Mouse (Mus musculus) lung, postnatal 25 days (tissue): ENCODE measurements around the gene Ngfr.

Source experiments
- DNase-seq: peaks from one replicate; pipeline ENCODE4 v3.0.0; 2022; ENCODE audit warnings: low spot score

Gene Ngfr

GRCm38 (mm10) chr11:95565327-95565726, 22.2 kb downstream of the Ngfr start:
- no peak for DNase-seq

GRCm38 (mm10) chr11:95563849-95564248, 23.7 kb downstream of the Ngfr start:
- DNase-seq, result no peak

GRCm38 (mm10) chr11:95560773-95561172, 26.8 kb downstream of the Ngfr start:
- no peak for DNase-seq

GRCm38 (mm10) chr11:95559761-95560160, 27.8 kb downstream of the Ngfr start:
- no peak for DNase-seq

GRCm38 (mm10) chr11:95557719-95558118, 29.8 kb downstream of the Ngfr start:
- no peak for DNase-seq

- no peak for DNase-seq
These were observed 30.5 kb downstream of the Ngfr start for GRCm38 (mm10) chr11:95557032-95557431.

GRCm38 (mm10) chr11:95555279-95555678, 32.3 kb downstream of the Ngfr start:
- no peak for DNase-seq

GRCm38 (mm10) chr11:95550301-95551021, 37.1 kb downstream of the Ngfr start:
- no peak for DNase-seq

GRCm38 (mm10) chr11:95546021-95546782, 41.3 kb downstream of the Ngfr start:
- peak; percentile 63 for DNase-seq

- no peak for DNase-seq
These were observed 42.8 kb downstream of the Ngfr start for GRCm38 (mm10) chr11:95544546-95545327.

GRCm38 (mm10) chr11:95540637-95541385, 46.7 kb downstream of the Ngfr start:
- no peak for DNase-seq

- DNase-seq, result no peak
These were observed 49.0 kb downstream of the Ngfr start for GRCm38 (mm10) chr11:95538378-95539104.

- DNase-seq, result peak; percentile 85
These were observed 53.9 kb downstream of the Ngfr start for GRCm38 (mm10) chr11:95533484-95534160.

- no peak for DNase-seq
These were observed 55.0 kb downstream of the Ngfr start for GRCm38 (mm10) chr11:95532353-95533072.

- no peak for DNase-seq
These were observed 59.3 kb downstream of the Ngfr start for GRCm38 (mm10) chr11:95528231-95528630.

GRCm38 (mm10) chr11:95527307-95527706, 60.2 kb downstream of the Ngfr start:
- DNase-seq, result no peak

GRCm38 (mm10) chr11:95521563-95521962, 66.0 kb downstream of the Ngfr start:
- DNase-seq, result peak; percentile 79

GRCm38 (mm10) chr11:95520456-95521072, 67.0 kb downstream of the Ngfr start:
- peak; percentile 88 for DNase-seq

- no peak for DNase-seq
These were observed 67.5 kb downstream of the Ngfr start for GRCm38 (mm10) chr11:95519996-95520395.
